Mouse (Mus musculus) lung, embryonic 15.5 days (tissue): Measurements from ENCODE around the gene B3gnt3. TPM values are rescaled to one million over a fixed set of nuclear protein-coding genes. Genes with fewer than 3 reads are reported as not detected.

ENCODE experiments used
- ATAC-seq: fragments of 200-750 bp; cut with Nextera tagmentation; 2 replicates; pipeline ENCODE4 v1.8.0; 2017; ENCODE audit warnings: moderate number of reproducible peaks, borderline replicate concordance; ENCODE audit not compliant: low FRiP score, low TSS enrichment; ENCODE audit errors: extremely low read depth
- H3K27ac ChIP-seq: fragments of 300-500 bp; sonication (generic); 2 replicates; pipeline ENCODE4 v1.5.1; 2015; ENCODE audit warnings: moderate library complexity, mild to moderate bottlenecking, inconsistent platforms
- H3K27me3 ChIP-seq: fragments of 300-500 bp; sonication (generic); 2 replicates; pipeline ENCODE4 v1.6.1; 2015; ENCODE audit warnings: inconsistent platforms
- H3K36me3 ChIP-seq: fragments of 300-500 bp; sonication (generic); 2 replicates; pipeline ENCODE4 v1.6.1; 2015; ENCODE audit warnings: inconsistent platforms
- H3K4me1 ChIP-seq: fragments of 300-500 bp; sonication (generic); 2 replicates; pipeline ENCODE4 v1.6.1; 2015; ENCODE audit warnings: inconsistent platforms
- H3K4me2 ChIP-seq: fragments of 300-500 bp; sonication (generic); 2 replicates; pipeline ENCODE4 v1.6.1; 2015; ENCODE audit warnings: inconsistent platforms, mild to moderate bottlenecking, moderate library complexity
- H3K4me3 ChIP-seq: fragments of 300-500 bp; sonication (generic); 2 replicates; pipeline ENCODE4 v1.5.1; 2015; ENCODE audit warnings: mild to moderate bottlenecking, inconsistent platforms
- H3K9ac ChIP-seq: fragments of 300-500 bp; sonication (generic); 2 replicates; pipeline ENCODE4 v1.6.1; 2015; ENCODE audit warnings: inconsistent platforms
- H3K9me3 ChIP-seq: fragments of 300-500 bp; sonication (generic); 2 replicates; pipeline ENCODE4 v1.6.1; 2016; ENCODE audit warnings: inconsistent platforms
- WGBS: fragments of 180-500 bp; shearing (Covaris S2); methylation state at CpG from one replicate; pipeline ENCODE4 v1.1.7; 2015; 5-methylcytosine and 5-hydroxymethylcytosine counted together
- polyA plus RNA-seq: library from polyadenylated mRNA; unstranded; fragments of >200 nt; fragmentation: Nextera tagmentation; extraction: Ambion mirVana; gene quantifications from 2 replicates; pipeline ENCODE4 v1.2.1, GENCODE M21; 2015

B3gnt3 gene
- polyA plus RNA-seq, 1 experiment from 2014 or later: 3.3 TPM

- Histone ChIP-seq H3K4me2 (peak overlapping the region; percentile 50), H3K9me3 (no peaks in the 10 kb centered on the region), H3K27me3 (peaks cover 100% of the 10 kb centered on the region), H3K9ac (no peak overlapping the region), H3K4me3 (peak overlapping the region; percentile 20), H3K27ac (no peak overlapping the region), H3K36me3 (no peaks in the 10 kb centered on the region), H3K4me1 (peaks cover 17% of the 10 kb centered on the region)
- ATAC-seq: peak; percentile 44
- WGBS: 4% methylated on average over 23 of the region's 23 CpGs
Observed at GRCm38 (mm10) chr8:71686143-71686734, 15.3 kb downstream of the B3gnt3 start.

GRCm38 (mm10) chr8:71685573-71685972 is 16.0 kb downstream of the B3gnt3 start:
- peaks cover 100% of the 10 kb centered on the region for H3K27me3 ChIP-seq
- 7% methylated on average over 29 of the region's 29 CpGs for WGBS
- ATAC-seq: 0 out of 2 replicates have a peak, but pooled peaks have one; percentile 0
- no peak overlapping the region for H3K9ac ChIP-seq
- H3K4me1 ChIP-seq: peaks cover 18% of the 10 kb centered on the region
- no peaks in the 10 kb centered on the region for H3K36me3 ChIP-seq
- peak overlapping the region; percentile 20; the same call in 1 of the 2 replicates for H3K4me3 ChIP-seq
- H3K27ac ChIP-seq: no peak overlapping the region
- peak overlapping the region; percentile 50 for H3K4me2 ChIP-seq
- no peaks in the 10 kb centered on the region for H3K9me3 ChIP-seq

GRCm38 (mm10) chr8:71684701-71685100 is 16.9 kb downstream of the B3gnt3 start:
- Histone ChIP-seq H3K27ac (no peak overlapping the region), H3K4me2 (no peak overlapping the region), H3K4me1 (peaks cover 27% of the 10 kb centered on the region), H3K4me3 (no peak overlapping the region), H3K27me3 (peaks cover 100% of the 10 kb centered on the region), H3K36me3 (no peaks in the 10 kb centered on the region), H3K9me3 (no peaks in the 10 kb centered on the region), H3K9ac (no peak overlapping the region)
- WGBS: 26% methylated on average over 10 of the region's 10 CpGs
- no peak for ATAC-seq

DNA sequence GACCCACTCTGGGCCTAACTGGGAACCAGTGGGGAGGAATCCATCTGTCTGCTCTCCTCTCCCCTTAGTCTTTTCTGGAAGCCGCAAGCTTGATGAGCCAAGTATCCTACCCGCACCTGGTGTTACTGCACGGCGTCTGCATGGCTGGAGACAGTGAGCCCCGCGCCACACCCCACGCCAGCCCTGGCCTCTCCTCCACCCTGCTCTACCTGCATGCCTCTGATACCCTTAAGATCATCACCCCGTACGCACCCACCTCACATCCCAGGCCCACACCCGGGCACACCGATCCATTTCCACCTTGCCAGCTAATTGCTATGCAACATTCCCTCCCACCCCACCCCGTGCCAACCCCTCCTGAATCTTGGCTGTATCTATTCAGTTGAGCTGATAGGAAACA is 18.8 kb downstream of the B3gnt3 start:
- WGBS: 79% methylated on average over 12 of the region's 12 CpGs
- Histone ChIP-seq H3K4me1 (peaks cover 34% of the 10 kb centered on the region), H3K27me3 (peaks cover 100% of the 10 kb centered on the region), H3K4me3 (no peak overlapping the region), H3K4me2 (no peak overlapping the region), H3K9ac (no peak overlapping the region), H3K9me3 (no peaks in the 10 kb centered on the region), H3K27ac (no peak overlapping the region), H3K36me3 (no peaks in the 10 kb centered on the region)
- no peak for ATAC-seq

DNA sequence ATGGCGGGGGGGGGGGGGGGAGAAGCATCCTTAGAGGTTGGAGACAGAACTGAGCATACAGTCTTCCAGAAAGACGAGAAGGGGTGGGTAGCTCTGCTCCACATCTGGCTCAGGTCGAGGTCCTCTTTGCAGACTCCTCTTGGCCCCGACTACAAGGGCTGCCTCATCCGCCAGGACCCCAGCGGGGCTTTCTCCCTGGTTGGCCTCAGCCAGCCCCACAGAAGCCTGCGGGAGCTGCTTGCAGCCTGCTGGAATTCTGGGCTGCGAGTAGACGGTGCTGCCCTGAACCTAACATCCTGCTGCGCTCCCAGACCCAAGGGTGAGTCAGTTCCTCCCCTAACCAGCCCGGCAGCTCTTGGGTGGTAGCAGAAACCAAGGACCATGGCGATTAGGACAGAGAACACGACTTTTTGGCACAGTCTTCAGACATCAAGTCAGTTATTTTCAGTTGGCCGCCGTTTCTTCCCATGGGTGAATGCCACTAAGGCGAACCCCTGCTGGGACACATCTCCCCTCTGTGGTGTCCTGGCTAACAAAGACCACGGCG is 20.1 kb downstream of the B3gnt3 start:
- no peak overlapping the region for H3K9ac ChIP-seq
- H3K4me2 ChIP-seq: no peak overlapping the region
- no peak for ATAC-seq
- H3K27ac ChIP-seq: no peak overlapping the region
- H3K4me3 ChIP-seq: no peak overlapping the region
- peaks cover 89% of the 10 kb centered on the region for H3K27me3 ChIP-seq
- peaks cover 29% of the 10 kb centered on the region for H3K4me1 ChIP-seq
- no peaks in the 10 kb centered on the region for H3K36me3 ChIP-seq
- no peaks in the 10 kb centered on the region for H3K9me3 ChIP-seq
- 18% methylated on average over 18 of the region's 18 CpGs for WGBS

- Histone ChIP-seq H3K9me3 (no peaks in the 10 kb centered on the region), H3K4me2 (0 out of 2 replicates have a peak overlapping the region, but pooled peaks have one; percentile 16)
- no peak for ATAC-seq
Observed at GRCm38 (mm10) chr8:71680471-71680870, 21.1 kb downstream of the B3gnt3 start.

GRCm38 (mm10) chr8:71679550-71680168 is 21.9 kb downstream of the B3gnt3 start:
- Histone ChIP-seq H3K9ac (peak overlapping the region; percentile 13; the same call in 1 of the 2 replicates), H3K9me3 (no peaks in the 10 kb centered on the region), H3K4me3 (peak overlapping the region; percentile 31), H3K36me3 (no peaks in the 10 kb centered on the region), H3K27ac (no peak overlapping the region), H3K4me2 (peak overlapping the region; percentile 57), H3K27me3 (peaks cover 71% of the 10 kb centered on the region), H3K4me1 (peaks cover 24% of the 10 kb centered on the region)
- ATAC-seq: peak; percentile 10; the same call in 1 of the 2 replicates
- 11% methylated on average over 46 of the region's 46 CpGs for WGBS

More at GRCm38 (mm10) chr8:71680471-71680870, 21.1 kb downstream of the B3gnt3 start:
- 14% methylated on average over 21 of the region's 21 CpGs for WGBS
- no peaks in the 10 kb centered on the region for H3K36me3 ChIP-seq
- H3K4me1 ChIP-seq: peaks cover 26% of the 10 kb centered on the region
- peaks cover 79% of the 10 kb centered on the region for H3K27me3 ChIP-seq
- no peak overlapping the region for H3K4me3 ChIP-seq
- H3K27ac ChIP-seq: no peak overlapping the region
- H3K9ac ChIP-seq: no peak overlapping the region

DNA sequence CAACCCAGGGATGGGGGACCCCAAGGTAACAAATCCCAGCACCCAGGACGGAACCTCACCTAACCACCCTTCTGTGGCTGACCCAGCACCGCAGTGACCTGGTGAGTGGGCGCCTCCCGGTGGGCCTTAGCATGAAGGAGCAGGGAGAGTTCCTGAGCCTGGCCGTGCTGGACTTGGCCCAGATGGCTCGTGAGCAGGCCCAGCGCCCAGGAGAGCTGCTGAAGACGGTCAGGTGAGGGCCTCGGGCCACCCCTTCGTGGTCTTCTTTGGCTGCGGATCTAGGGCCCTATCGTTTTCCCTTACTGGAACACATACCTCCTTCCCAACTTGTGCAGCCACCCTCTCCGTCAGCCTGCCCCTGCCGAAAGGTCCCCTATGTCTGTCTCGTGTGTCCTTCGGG is 22.5 kb downstream of the B3gnt3 start:
- peak overlapping the region; percentile 31 for H3K4me3 ChIP-seq
- H3K4me1 ChIP-seq: peaks cover 24% of the 10 kb centered on the region
- H3K9me3 ChIP-seq: no peaks in the 10 kb centered on the region
- 27% methylated on average over 16 of the region's 16 CpGs for WGBS
- ATAC-seq: no peak
- peak overlapping the region; percentile 57 for H3K4me2 ChIP-seq
- H3K36me3 ChIP-seq: no peaks in the 10 kb centered on the region
- no peak overlapping the region for H3K27ac ChIP-seq
- H3K9ac ChIP-seq: no peak overlapping the region
- peaks cover 66% of the 10 kb centered on the region for H3K27me3 ChIP-seq

DNA sequence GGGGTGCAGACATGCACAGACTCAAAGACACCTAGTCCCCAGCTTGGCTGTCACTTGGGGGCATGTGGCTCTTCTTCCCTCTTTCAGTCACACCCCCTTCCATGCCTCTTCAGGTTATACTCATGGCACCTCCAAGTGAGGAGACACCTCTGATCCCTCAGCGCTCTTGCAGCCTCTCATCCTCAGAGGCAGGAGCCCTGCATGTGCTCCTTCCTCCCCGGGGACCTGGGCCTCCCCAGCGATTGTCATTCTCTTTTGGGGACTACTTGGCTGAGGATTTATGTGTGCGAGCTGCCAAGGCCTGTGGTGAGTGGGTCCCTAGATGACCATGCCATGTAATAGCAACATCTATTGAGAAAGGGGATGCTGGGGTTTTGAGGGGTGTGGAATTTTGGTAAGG is 23.4 kb downstream of the B3gnt3 start:
- Histone ChIP-seq H3K4me2 (no peak overlapping the region), H3K4me3 (no peak overlapping the region), H3K27me3 (peaks cover 57% of the 10 kb centered on the region), H3K27ac (no peak overlapping the region), H3K4me1 (peaks cover 24% of the 10 kb centered on the region), H3K9ac (no peak overlapping the region), H3K9me3 (no peaks in the 10 kb centered on the region), H3K36me3 (no peaks in the 10 kb centered on the region)
- ATAC-seq: no peak
- 61% methylated on average over 4 of the region's 4 CpGs for WGBS

DNA sequence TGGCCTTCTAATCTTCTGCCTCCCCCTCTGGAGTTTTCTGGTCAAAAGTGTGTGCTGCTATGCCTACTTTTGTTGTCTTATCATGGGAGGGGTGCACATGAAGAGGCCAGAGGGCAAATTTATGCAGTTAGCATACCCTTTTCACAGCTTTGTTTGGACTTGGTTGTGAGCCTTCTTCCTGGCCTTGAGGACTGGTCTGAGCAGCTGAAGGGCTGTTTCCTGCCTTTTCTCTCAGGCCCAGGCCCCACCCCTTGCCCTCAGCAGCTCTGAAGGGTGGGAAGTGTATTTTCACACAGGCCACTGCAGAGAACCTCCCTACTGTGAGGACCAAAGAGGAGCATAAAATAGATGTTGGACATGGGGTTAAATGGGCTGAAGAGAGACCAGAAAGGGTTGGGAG is 24.0 kb downstream of the B3gnt3 start:
- Histone ChIP-seq H3K27me3 (peaks cover 50% of the 10 kb centered on the region), H3K9me3 (no peaks in the 10 kb centered on the region), H3K27ac (peak overlapping the region; percentile 30; the same call in 1 of the 2 replicates), H3K4me2 (peak overlapping the region; percentile 79), H3K4me1 (peaks cover 24% of the 10 kb centered on the region), H3K36me3 (no peaks in the 10 kb centered on the region), H3K4me3 (no peak overlapping the region), H3K9ac (no peak overlapping the region)
- no peak for ATAC-seq

GRCm38 (mm10) chr8:71676803-71677202 is 24.8 kb downstream of the B3gnt3 start:
- H3K4me3 ChIP-seq: peak overlapping the region; percentile 59
- peak overlapping the region; percentile 79 for H3K4me2 ChIP-seq
- 48% methylated on average over 9 of the region's 9 CpGs for WGBS
- ATAC-seq: no peak
- peak overlapping the region; percentile 75 for H3K27ac ChIP-seq
- peaks cover 43% of the 10 kb centered on the region for H3K27me3 ChIP-seq
- peaks cover 27% of the 10 kb centered on the region for H3K4me1 ChIP-seq
- H3K9me3 ChIP-seq: no peaks in the 10 kb centered on the region
- peak overlapping the region; percentile 64 for H3K9ac ChIP-seq
- H3K36me3 ChIP-seq: no peaks in the 10 kb centered on the region
